Mouse (Mus musculus) lung, adult 10 weeks (tissue): ENCODE measurements around the gene Ikzf2. TPM values are rescaled to one million over a fixed set of nuclear protein-coding genes. Genes with fewer than 3 reads are reported as not detected.

ENCODE experiments used
- polyA plus RNA-seq: library from polyadenylated mRNA; stranded (reverse); fragments of 350-450 nt; fragmentation: Illumina TruSeq; extraction: RNeasy Lipid Tissue Mini Kit (QIAGEN cat#74804); gene quantifications from one replicate; pipeline ENCODE4 v1.2.3, GENCODE M21; 2014; ENCODE audit warnings: low read depth, low replicate concordance; ENCODE audit not compliant: insufficient read depth

Ikzf2 gene
- 0.52 TPM for polyA plus RNA-seq

GRCm38 (mm10) chr1:69687076-69687991, at the start of gene Ikzf2:
Gene Ikzf2 (minus strand): TSS chr1:69687245.

Other genes starting within 250 kb of the Ikzf2 start
- 4.3 TPM for gene Spag16, start 139.7 kb upstream of the Ikzf2 start, polyA plus RNA-seq